Mouse (Mus musculus): ENCODE measurements around the gene Sp1. TPM values are rescaled to one million over a fixed set of nuclear protein-coding genes. Genes with fewer than 3 reads are reported as not detected.

Sp1 gene
- total and polyA plus RNA-seq, 3 experiments = 16.3 to 92.3 (median 47.2) TPM

DNA sequence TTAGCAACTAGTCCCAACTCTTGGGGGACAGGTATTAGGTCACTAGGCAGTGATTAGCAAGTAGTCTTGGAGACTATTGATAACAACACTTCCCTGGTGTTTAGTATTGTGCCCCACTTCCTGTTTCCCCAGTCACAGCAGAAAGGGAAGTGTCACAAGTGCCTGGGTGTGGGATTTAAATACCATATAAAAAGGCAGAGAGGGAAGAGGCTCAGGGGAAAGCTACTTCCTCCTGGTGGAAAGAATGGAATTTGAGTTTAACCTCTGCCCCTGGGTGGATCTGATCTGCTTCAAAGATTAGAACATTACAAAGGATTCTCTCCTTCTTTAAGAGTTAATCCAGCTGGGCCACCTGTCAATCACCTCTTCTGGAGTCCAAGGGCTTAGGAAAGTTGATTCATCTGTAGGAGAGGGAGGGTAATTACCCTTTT lies 12.3 kb upstream of the Sp1 start:
- Histone ChIP-seq H3K4me3 (ENCODE audit: control insufficient read depth in 1 of 2, insufficient read depth in 1 of 2, low read depth in 2 of 2, low read length in 2 of 2) (no peak overlapping the region), H3K79me2 (ENCODE audit: control insufficient read depth, insufficient read depth, low read length, poor library complexity) (no peaks in the 10 kb centered on the region), H3K27ac (ENCODE audit: control insufficient read depth, low read depth, low read length) (no peak overlapping the region), H3K27me3 (ENCODE audit: control insufficient read depth in 1 of 2, insufficient read depth in 2 of 2, low read length in 2 of 2) (no peaks in the 10 kb centered on the region), H3K4me1 (ENCODE audit: control insufficient read depth in 1 of 2, insufficient read depth in 2 of 2, low read length in 2 of 2) (peaks cover 6 to 23% of the 10 kb centered on the region in 2 experiments; a peak in 3 of 4 replicates), H3K9me3 (replicated peaks; ENCODE audit: insufficient read depth, low read length) (no peaks in the 10 kb centered on the region), H3K36me3 (ENCODE audit: control insufficient read depth in 1 of 2, insufficient read depth in 2 of 2, low read length in 2 of 2) (peaks cover 0 to 20% of the 10 kb centered on the region in 2 experiments; a peak in 2 of 4 replicates), H3K9ac (ENCODE audit: control insufficient read depth, low read depth, low read length, poor library complexity, severe bottlenecking) (no peak overlapping the region)
- DNase-seq (ENCODE audit: low read depth, low spot score) = peak; percentile 89
- no peak for TF ChIP-seq MEF2A (IDR thresholded peaks at IDR 0.05; ENCODE audit: extremely low read depth, insufficient replicate concordance, low read depth, low read length, poor library complexity, severe bottlenecking)
- no peak for TF ChIP-seq KAT2A (conservative IDR thresholded peaks at IDR 0.05; ENCODE audit: low read depth, low read length)
- peak; percentile 93 for TF ChIP-seq RCOR1 (IDR thresholded peaks at IDR 0.05; ENCODE audit: low read depth, low read length)
- no peak for TF ChIP-seq USF1 (IDR thresholded peaks at IDR 0.05; ENCODE audit: low read depth, low read length)
- TF ChIP-seq GATA1 (IDR thresholded peaks at IDR 0.05; ENCODE audit: low read depth, low read length) = peak; percentile 78
- TF ChIP-seq HCFC1 (IDR thresholded peaks at IDR 0.05; ENCODE audit: low read depth, low read length) = peak; percentile 61
- TF ChIP-seq TBP (IDR thresholded peaks at IDR 0.05; ENCODE audit: low read depth, low read length) = 0 out of 2 replicates have a peak, but pooled peaks have one; percentile 9
- TF ChIP-seq MAX (IDR thresholded peaks at IDR 0.05; ENCODE audit: low read length) = no peak
- TF ChIP-seq NRF1 (IDR thresholded peaks at IDR 0.05; ENCODE audit: insufficient read depth, low read depth, low read length, poor library complexity, severe bottlenecking) = no peak
- TF ChIP-seq MAFK (IDR thresholded peaks at IDR 0.05; ENCODE audit: borderline replicate concordance, low read depth, low read length) = 0 out of 2 replicates have a peak, but pooled peaks have one; percentile 41
- peak; percentile 78 for TF ChIP-seq MXI1 (IDR thresholded peaks at IDR 0.05; ENCODE audit: low read depth, low read length)
- peak; percentile 79 for TF ChIP-seq MAZ (IDR thresholded peaks at IDR 0.05; ENCODE audit: low read depth, low read length)
- TF ChIP-seq TCF12 (IDR thresholded peaks at IDR 0.05; ENCODE audit: low read depth, low read length) = peak; percentile 37; the same call in 1 of the 2 replicates
- TF ChIP-seq CHD1 (IDR thresholded peaks at IDR 0.05; ENCODE audit: low read depth, low read length) = 0 out of 2 replicates have a peak, but pooled peaks have one; percentile 26
- TF ChIP-seq MYB (IDR thresholded peaks at IDR 0.05; ENCODE audit: low read depth, low read length) = no peak
- no peak for TF ChIP-seq USF2 (IDR thresholded peaks at IDR 0.05; ENCODE audit: borderline replicate concordance in 1 of 2, insufficient read depth in 1 of 2, low read depth in 1 of 2, low read length in 2 of 2)
- no peak for TF ChIP-seq POLR2A (IDR thresholded peaks at IDR 0.05; ENCODE audit: control insufficient read depth in 1 of 2, insufficient read depth in 1 of 2, low read depth in 1 of 2, low read length in 2 of 2, poor library complexity in 1 of 2)
- TF ChIP-seq GABPA (IDR thresholded peaks at IDR 0.05; ENCODE audit: low read depth, low read length) = no peak
- TF ChIP-seq ZC3H11A (IDR thresholded peaks at IDR 0.05; ENCODE audit: low read depth, low read length) = no peak
- no peak for TF ChIP-seq UBTF (IDR thresholded peaks at IDR 0.05; ENCODE audit: borderline replicate concordance, insufficient read depth, low read depth, low read length)
- TF ChIP-seq CTCF (IDR thresholded peaks at IDR 0.05 in 2 of 3, conservative IDR thresholded peaks at IDR 0.05 in 1 of 3; ENCODE audit: control insufficient read depth in 1 of 3, insufficient read depth in 1 of 3, low read depth in 2 of 3, low read length in 3 of 3, poor library complexity in 1 of 3, severe bottlenecking in 1 of 3) = no peak
- peak; percentile 63; the same call in 1 of the 2 replicates for TF ChIP-seq BHLHE40 (IDR thresholded peaks at IDR 0.05; ENCODE audit: borderline replicate concordance, low read depth, low read length)
- peak; percentile 92 for TF ChIP-seq ELF1 (IDR thresholded peaks at IDR 0.05; ENCODE audit: low read depth, low read length)
- peak; percentile 53; the same call in 1 of the 2 replicates for TF ChIP-seq JUND (IDR thresholded peaks at IDR 0.05; ENCODE audit: low read depth, low read length)
- peak; percentile 78 to 95 for TF ChIP-seq EP300 (IDR thresholded peaks at IDR 0.05; ENCODE audit: low read depth in 1 of 2, low read length in 2 of 2)
- peak; percentile 70 for TF ChIP-seq TAL1 (IDR thresholded peaks at IDR 0.05; ENCODE audit: low read length)
- no peak for TF ChIP-seq RAD21 (IDR thresholded peaks at IDR 0.05; ENCODE audit: low read depth, low read length)
- no peak for TF ChIP-seq ZKSCAN1 (IDR thresholded peaks at IDR 0.05; ENCODE audit: low read depth, low read length)
- peak; percentile 94 for TF ChIP-seq SIN3A (IDR thresholded peaks at IDR 0.05; ENCODE audit: low read length)
- no peak for TF ChIP-seq POLR2AphosphoS5 (IDR thresholded peaks at IDR 0.05; ENCODE audit: borderline replicate concordance, low read depth, low read length)
- peak; percentile 51; the same call in 1 of the 2 replicates for TF ChIP-seq MYC (IDR thresholded peaks at IDR 0.05; ENCODE audit: low read depth, low read length)
- TF ChIP-seq CHD2 (IDR thresholded peaks at IDR 0.05; ENCODE audit: low read length) = peak; percentile 22; the same call in 1 of the 2 replicates
- TF ChIP-seq NELFE (IDR thresholded peaks at IDR 0.05; ENCODE audit: low read depth, low read length) = no peak
- TF ChIP-seq SMC3 (IDR thresholded peaks at IDR 0.05; ENCODE audit: low read depth, low read length) = peak; percentile 12; the same call in 1 of the 2 replicates
- no peak for TF ChIP-seq E2F4 (IDR thresholded peaks at IDR 0.05; ENCODE audit: borderline replicate concordance, low read depth, low read length)
- peak; percentile 38; the same call in 1 of the 2 replicates for TF ChIP-seq ZNF384 (IDR thresholded peaks at IDR 0.05; ENCODE audit: low read depth, low read length)
- TF ChIP-seq ETS1 (IDR thresholded peaks at IDR 0.05; ENCODE audit: low read depth, low read length) = peak; percentile 77
